Mouse (Mus musculus) E14TG2a.4 (cell line): ENCODE measurements around the gene Wdr5.

Source experiments
- CTCF ChIP-seq: conservative IDR thresholded peaks from 2 replicates; pipeline ENCODE4 v1.5.1; 2014; ENCODE audit warnings: low read length
- NANOG ChIP-seq: IDR thresholded peaks from 2 replicates; pipeline ENCODE4 v1.6.1; 2014; ENCODE audit warnings: borderline replicate concordance, low read length, mixed read lengths

DNA sequence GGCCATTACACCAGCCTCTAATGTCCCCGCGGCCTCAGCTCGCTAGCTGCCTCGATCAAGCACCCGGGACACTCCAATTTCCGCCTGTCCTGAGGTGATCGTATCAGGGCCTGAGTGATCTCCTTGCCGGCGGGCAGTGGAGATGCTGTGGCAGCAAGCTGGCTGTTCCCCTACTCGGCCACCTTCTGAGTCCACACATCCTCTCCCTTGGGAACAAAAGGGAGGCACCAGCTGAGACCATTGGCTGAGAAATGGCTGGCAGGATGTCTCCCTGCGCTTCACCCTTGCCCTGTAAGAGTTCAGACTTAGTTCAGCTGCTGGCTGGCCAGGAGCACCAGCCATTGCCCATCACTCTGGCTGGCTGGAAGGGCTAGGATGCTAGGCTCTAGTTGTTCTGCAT, 67.2 kb downstream of the Wdr5 start:
- no peak for TF ChIP-seq CTCF
- no peak for TF ChIP-seq NANOG
